Mouse (Mus musculus): ENCODE data around the gene Bphl. TPM values are rescaled to one million over a fixed set of nuclear protein-coding genes. Genes with fewer than 3 reads are reported as not detected.

Gene Bphl
- polyA plus RNA-seq, 1 experiment from 2014 or later: 46.8 TPM

GRCm38 (mm10) chr13:34088871-34089288 lies 51.5 kb downstream of the Bphl start:
- 37% methylated on average over 7 of the region's 7 CpGs for WGBS
- no peak overlapping the region for H3K4me3 ChIP-seq (ENCODE audit: low read depth, low read length)
- peak overlapping the region; percentile 50 for H3K27ac ChIP-seq (ENCODE audit: low read depth)
- H3K4me2 ChIP-seq: no peak overlapping the region
- DNase-seq (peak; percentile 48), ATAC-seq (ENCODE audit: insufficient read depth) (peak; percentile 71)
- no peak overlapping the region for H3K9ac ChIP-seq
- no peaks in the 10 kb centered on the region; the same call in 1 of the 2 replicates for H3K4me1 ChIP-seq (ENCODE audit: insufficient read depth)
- no peaks in the 10 kb centered on the region for H3K27me3 ChIP-seq (ENCODE audit: insufficient read depth, low read length)
- TF ChIP-seq CTCF (IDR thresholded peaks at IDR 0.05; ENCODE audit: low read depth): no peak
- no peaks in the 10 kb centered on the region for H3K36me3 ChIP-seq (ENCODE audit: insufficient read depth)
- no peaks in the 10 kb centered on the region for H3K9me3 ChIP-seq (ENCODE audit: low read depth, low read length)

- H3K36me3 ChIP-seq (ENCODE audit: insufficient read depth): no peaks in the 10 kb centered on the region
- no peaks in the 10 kb centered on the region; the same call in 1 of the 2 replicates for H3K4me1 ChIP-seq (ENCODE audit: insufficient read depth)
- H3K9me3 ChIP-seq (ENCODE audit: low read depth, low read length): no peaks in the 10 kb centered on the region
- no peak overlapping the region for H3K4me2 ChIP-seq
- WGBS: 34% methylated on average over 3 of the region's 3 CpGs
- H3K4me3 ChIP-seq (ENCODE audit: low read depth, low read length): no peak overlapping the region
- H3K27me3 ChIP-seq (ENCODE audit: insufficient read depth, low read length): no peaks in the 10 kb centered on the region
- ATAC-seq (ENCODE audit: insufficient read depth): no peak
- DNase-seq: no peak
- no peak for TF ChIP-seq CTCF (IDR thresholded peaks at IDR 0.05; ENCODE audit: low read depth)
- no peak overlapping the region for H3K9ac ChIP-seq
- H3K27ac ChIP-seq (ENCODE audit: low read depth): peak overlapping the region; percentile 50
Measured at GRCm38 (mm10) chr13:34089358-34089757, 52.0 kb downstream of the Bphl start.

- TF ChIP-seq CTCF (IDR thresholded peaks at IDR 0.05; ENCODE audit: low read depth): no peak
- ATAC-seq (ENCODE audit: insufficient read depth): 0 out of 2 replicates have a peak, but pooled peaks have one; percentile 49
Measured at GRCm38 (mm10) chr13:34095542-34096435, 58.4 kb downstream of the Bphl start.

GRCm38 (mm10) chr13:34096455-34096854 lies 59.1 kb downstream of the Bphl start:
- H3K9ac ChIP-seq: no peak overlapping the region
- H3K36me3 ChIP-seq (ENCODE audit: insufficient read depth): no peaks in the 10 kb centered on the region
- DNase-seq (peak; percentile 58), ATAC-seq (ENCODE audit: insufficient read depth) (peak; percentile 63; the same call in 1 of the 2 replicates)
- H3K4me3 ChIP-seq (ENCODE audit: low read depth, low read length): no peak overlapping the region
- TF ChIP-seq CTCF (IDR thresholded peaks at IDR 0.05; ENCODE audit: low read depth): no peak
- 54% methylated on average over 4 of the region's 4 CpGs for WGBS
- H3K4me2 ChIP-seq: no peak overlapping the region
- no peak overlapping the region for H3K27ac ChIP-seq (ENCODE audit: low read depth)
- no peaks in the 10 kb centered on the region for H3K9me3 ChIP-seq (ENCODE audit: low read depth, low read length)
- no peaks in the 10 kb centered on the region for H3K4me1 ChIP-seq (ENCODE audit: insufficient read depth)
- H3K27me3 ChIP-seq (ENCODE audit: insufficient read depth, low read length): no peaks in the 10 kb centered on the region

More at GRCm38 (mm10) chr13:34095542-34096435, 58.4 kb downstream of the Bphl start:
- WGBS: 33% methylated on average over 7 of the region's 7 CpGs
- Histone ChIP-seq H3K9me3 (ENCODE audit: low read depth, low read length) (no peaks in the 10 kb centered on the region), H3K27ac (ENCODE audit: low read depth) (no peak overlapping the region), H3K36me3 (ENCODE audit: insufficient read depth) (no peaks in the 10 kb centered on the region), H3K4me1 (ENCODE audit: insufficient read depth) (no peaks in the 10 kb centered on the region), H3K9ac (no peak overlapping the region), H3K4me2 (no peak overlapping the region), H3K27me3 (ENCODE audit: insufficient read depth, low read length) (no peaks in the 10 kb centered on the region), H3K4me3 (ENCODE audit: low read depth, low read length) (no peak overlapping the region)
- peak; percentile 60 for DNase-seq

- Histone ChIP-seq H3K9me3 (ENCODE audit: low read depth, low read length) (no peaks in the 10 kb centered on the region), H3K4me1 (ENCODE audit: insufficient read depth) (no peaks in the 10 kb centered on the region), H3K27ac (ENCODE audit: low read depth) (no peak overlapping the region), H3K36me3 (ENCODE audit: insufficient read depth) (no peaks in the 10 kb centered on the region), H3K27me3 (ENCODE audit: insufficient read depth, low read length) (no peaks in the 10 kb centered on the region), H3K4me2 (no peak overlapping the region), H3K4me3 (ENCODE audit: low read depth, low read length) (no peak overlapping the region), H3K9ac (no peak overlapping the region)
- TF ChIP-seq CTCF (IDR thresholded peaks at IDR 0.05; ENCODE audit: low read depth): no peak
- DNase-seq: no peak
- no peak for ATAC-seq (ENCODE audit: insufficient read depth)
- 72% methylated on average over 3 of the region's 3 CpGs for WGBS
Measured at GRCm38 (mm10) chr13:34097086-34097485, 59.7 kb downstream of the Bphl start.

GRCm38 (mm10) chr13:34100733-34101132 lies 63.3 kb downstream of the Bphl start:
- Histone ChIP-seq H3K27me3 (ENCODE audit: insufficient read depth, low read length) (no peaks in the 10 kb centered on the region), H3K36me3 (ENCODE audit: insufficient read depth) (no peaks in the 10 kb centered on the region), H3K4me1 (ENCODE audit: insufficient read depth) (no peaks in the 10 kb centered on the region), H3K9ac (no peak overlapping the region), H3K4me3 (ENCODE audit: low read depth, low read length) (no peak overlapping the region), H3K27ac (ENCODE audit: low read depth) (no peak overlapping the region), H3K9me3 (ENCODE audit: low read depth, low read length) (no peaks in the 10 kb centered on the region), H3K4me2 (no peak overlapping the region)
- DNase-seq (no peak), ATAC-seq (ENCODE audit: insufficient read depth) (no peak)
- TF ChIP-seq CTCF (IDR thresholded peaks at IDR 0.05; ENCODE audit: low read depth): no peak
- 56% methylated on average over 3 of the region's 3 CpGs for WGBS

GRCm38 (mm10) chr13:34101247-34101646 lies 63.9 kb downstream of the Bphl start:
- ATAC-seq (ENCODE audit: insufficient read depth) (no peak), DNase-seq (no peak)
- no peaks in the 10 kb centered on the region for H3K36me3 ChIP-seq (ENCODE audit: insufficient read depth)
- H3K9me3 ChIP-seq (ENCODE audit: low read depth, low read length): no peaks in the 10 kb centered on the region
- H3K4me3 ChIP-seq (ENCODE audit: low read depth, low read length): no peak overlapping the region
- no peak overlapping the region for H3K9ac ChIP-seq
- TF ChIP-seq CTCF (IDR thresholded peaks at IDR 0.05; ENCODE audit: low read depth): no peak
- H3K4me1 ChIP-seq (ENCODE audit: insufficient read depth): no peaks in the 10 kb centered on the region
- WGBS: 91% methylated on average over 10 of the region's 10 CpGs
- no peaks in the 10 kb centered on the region for H3K27me3 ChIP-seq (ENCODE audit: insufficient read depth, low read length)
- H3K27ac ChIP-seq (ENCODE audit: low read depth): no peak overlapping the region
- H3K4me2 ChIP-seq: no peak overlapping the region
